Mouse (Mus musculus) neural tube, embryonic 11.5 days (tissue): ENCODE results near the gene Xirp1. TPM values are rescaled to one million over a fixed set of nuclear protein-coding genes. Genes with fewer than 3 reads are reported as not detected.
A peak's percentile ranks its signal among the peaks of the same experiment; 100 is the strongest.

ENCODE experiments used
- ATAC-seq: fragments of 200-750 bp; cut with Nextera tagmentation; 2 replicates; pipeline ENCODE4 v1.8.0; 2017; ENCODE audit warnings: moderate number of reproducible peaks, mild to moderate bottlenecking, moderate TSS enrichment, moderate library complexity; ENCODE audit not compliant: insufficient read depth, low FRiP score, low TSS enrichment
- DNase-seq: peaks from one replicate; pipeline ENCODE4 v3.0.0-alpha.2; 2015; ENCODE audit warnings: low spot score
- H3K27ac ChIP-seq: fragments of 300-500 bp; sonication (generic); 2 replicates; pipeline ENCODE4 v1.5.1; 2014; ENCODE audit warnings: low read depth, mild to moderate bottlenecking, low read length
- H3K27me3 ChIP-seq: fragments of 300-500 bp; sonication (generic); 2 replicates; pipeline ENCODE4 v1.6.1; 2014; ENCODE audit warnings: mild to moderate bottlenecking, low read length, mixed read lengths; ENCODE audit not compliant: control insufficient read depth, insufficient read depth
- H3K36me3 ChIP-seq: fragments of 300-500 bp; sonication (generic); 2 replicates; pipeline ENCODE4 v1.6.1; 2014; ENCODE audit warnings: mild to moderate bottlenecking, low read length, moderate library complexity, mixed read lengths; ENCODE audit not compliant: control insufficient read depth, insufficient read depth
- H3K4me1 ChIP-seq: fragments of 300-500 bp; sonication (generic); 2 replicates; pipeline ENCODE4 v1.6.1; 2014; ENCODE audit warnings: low read length, mixed read lengths; ENCODE audit not compliant: control insufficient read depth, insufficient read depth
- H3K4me2 ChIP-seq: fragments of 300-500 bp; sonication (generic); 2 replicates; pipeline ENCODE4 v1.6.1; 2014; ENCODE audit warnings: low read depth, mild to moderate bottlenecking, moderate library complexity
- H3K4me3 ChIP-seq: fragments of 300-500 bp; sonication (generic); 2 replicates; pipeline ENCODE4 v1.5.1; 2014; ENCODE audit warnings: low read depth, low read length
- H3K9ac ChIP-seq: fragments of 300-500 bp; sonication (generic); 2 replicates; pipeline ENCODE4 v1.6.1; 2014; ENCODE audit warnings: mild to moderate bottlenecking, low read length
- H3K9me3 ChIP-seq: fragments of 300-500 bp; sonication (generic); 2 replicates; pipeline ENCODE4 v1.6.1; 2016; ENCODE audit warnings: low read length; ENCODE audit not compliant: control insufficient read depth
- WGBS: fragments of 180-500 bp; shearing (Covaris S2); extraction: QIAGEN DNeasy Blood & Tissue Kit; methylation state at CpG from one replicate; pipeline ENCODE4 v1.1.7; 2014; 5-methylcytosine and 5-hydroxymethylcytosine counted together
- polyA plus RNA-seq: library from polyadenylated mRNA; unstranded; fragments of >200 nt; fragmentation: Nextera tagmentation; extraction: Ambion mirVana; gene quantifications from 2 replicates; pipeline ENCODE4 v1.2.1, GENCODE M21; 2014

Xirp1 gene
- polyA plus RNA-seq, 1 experiment from 2014 or later, result 0.33 TPM

GRCm38 (mm10) chr9:120001945-120002725 lies 21.3 kb downstream of the Xirp1 start:
- peak overlapping the region; percentile 35 for H3K4me3 ChIP-seq
- peak overlapping the region; percentile 54 for H3K4me2 ChIP-seq
- DNase-seq, result peak; percentile 77
- peak overlapping the region; percentile 41 for H3K9ac ChIP-seq
- 10% methylated on average over 31 of the region's 31 CpGs for WGBS
- ATAC-seq, result peak; percentile 75; the same call in 1 of the 2 replicates
- no peaks in the 10 kb centered on the region for H3K36me3 ChIP-seq
- no peaks in the 10 kb centered on the region for H3K4me1 ChIP-seq
- no peak overlapping the region for H3K27ac ChIP-seq
- H3K9me3 ChIP-seq, result no peaks in the 10 kb centered on the region
- H3K27me3 ChIP-seq, result no peaks in the 10 kb centered on the region

DNA sequence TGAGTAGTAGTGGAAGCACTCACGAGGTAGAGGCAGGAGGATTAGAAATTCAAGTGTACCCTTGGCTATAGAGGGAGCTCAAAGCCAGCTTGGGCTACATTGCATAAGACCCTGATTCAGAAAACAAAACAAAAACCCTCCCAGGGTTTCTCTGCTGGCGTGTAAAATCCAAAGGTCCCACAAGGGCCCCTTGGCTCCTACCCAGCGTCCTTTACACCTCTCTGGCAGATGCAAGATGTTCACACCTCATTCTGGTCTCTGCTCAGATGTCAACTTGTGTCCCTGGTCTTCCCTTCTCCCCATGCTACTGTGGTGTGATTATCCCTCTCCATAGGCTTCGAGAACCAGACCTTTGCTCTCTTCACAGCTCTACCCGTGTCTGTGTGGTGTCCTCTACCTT lies 22.6 kb downstream of the Xirp1 start:
- H3K27me3 ChIP-seq, result no peaks in the 10 kb centered on the region

DNA sequence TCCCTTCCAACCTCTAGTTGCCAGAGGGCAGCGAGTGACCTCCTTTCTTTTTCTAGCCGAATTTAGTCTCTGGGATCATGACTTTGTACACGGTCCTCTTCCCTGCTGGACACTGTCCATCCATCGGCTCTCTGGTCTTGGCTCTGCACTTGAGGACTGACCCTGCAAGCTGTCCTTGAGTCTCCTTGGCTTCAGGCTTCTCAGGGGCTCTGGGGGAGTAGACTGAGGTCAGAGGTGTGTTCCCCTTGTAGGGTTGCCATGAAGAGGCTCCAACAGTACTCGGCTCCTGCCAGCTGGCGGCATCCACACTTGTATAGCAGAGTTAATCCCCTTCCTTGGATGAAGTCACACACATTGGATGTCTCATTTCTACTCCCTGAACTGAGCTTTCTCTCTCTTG lies 23.8 kb downstream of the Xirp1 start:
- H3K4me1 ChIP-seq, result no peaks in the 10 kb centered on the region
- no peaks in the 10 kb centered on the region for H3K27me3 ChIP-seq
- H3K4me2 ChIP-seq, result no peak overlapping the region
- DNase-seq, result no peak
- no peak overlapping the region for H3K9ac ChIP-seq
- no peak overlapping the region for H3K4me3 ChIP-seq
- no peak for ATAC-seq
- no peaks in the 10 kb centered on the region for H3K9me3 ChIP-seq
- H3K36me3 ChIP-seq, result no peaks in the 10 kb centered on the region
- no peak overlapping the region for H3K27ac ChIP-seq
- 82% methylated on average over 6 of the region's 6 CpGs for WGBS

More for the DNA sequence above, 22.6 kb downstream of the Xirp1 start:
- H3K9ac ChIP-seq, result no peak overlapping the region
- WGBS, result 74% methylated on average over 5 of the region's 5 CpGs
- no peak overlapping the region for H3K4me3 ChIP-seq
- no peaks in the 10 kb centered on the region for H3K4me1 ChIP-seq
- H3K4me2 ChIP-seq, result no peak overlapping the region
- H3K9me3 ChIP-seq, result no peaks in the 10 kb centered on the region
- no peak for DNase-seq
- ATAC-seq, result no peak
- H3K27ac ChIP-seq, result no peak overlapping the region
- H3K36me3 ChIP-seq, result no peaks in the 10 kb centered on the region

DNA sequence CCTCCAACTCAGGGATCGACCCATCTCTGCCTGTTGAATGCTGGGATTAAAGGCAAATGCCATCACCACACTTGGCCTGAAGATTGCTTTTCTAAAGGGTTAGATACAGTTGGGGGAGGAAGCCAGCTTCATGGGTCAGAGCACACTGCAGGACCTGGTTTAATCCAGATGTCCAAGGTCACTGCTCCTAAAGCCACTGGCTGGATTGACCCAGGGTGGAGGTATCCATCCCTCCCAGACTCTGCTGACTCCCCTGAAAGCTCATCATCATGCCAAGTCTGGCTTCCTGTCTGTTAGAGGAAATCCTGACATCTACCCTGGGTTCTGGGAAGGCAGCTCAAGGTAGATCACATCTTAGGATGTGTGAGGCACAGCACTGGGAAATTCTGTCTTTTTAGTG lies 24.6 kb downstream of the Xirp1 start:
- no peak overlapping the region for H3K4me2 ChIP-seq
- H3K27ac ChIP-seq, result no peak overlapping the region
- no peaks in the 10 kb centered on the region for H3K9me3 ChIP-seq
- no peaks in the 10 kb centered on the region for H3K4me1 ChIP-seq
- H3K9ac ChIP-seq, result no peak overlapping the region
- DNase-seq (no peak), ATAC-seq (no peak)
- H3K27me3 ChIP-seq, result no peaks in the 10 kb centered on the region
- 79% methylated on average over 1 of the region's 1 CpGs for WGBS
- no peak overlapping the region for H3K4me3 ChIP-seq
- H3K36me3 ChIP-seq, result no peaks in the 10 kb centered on the region

- no peaks in the 10 kb centered on the region for H3K9me3 ChIP-seq
- H3K4me1 ChIP-seq, result no peaks in the 10 kb centered on the region
- no peaks in the 10 kb centered on the region for H3K36me3 ChIP-seq
- no peak overlapping the region for H3K9ac ChIP-seq
- no peak overlapping the region for H3K27ac ChIP-seq
- DNase-seq (no peak), ATAC-seq (no peak)
- no peaks in the 10 kb centered on the region for H3K27me3 ChIP-seq
- 84% methylated on average over 4 of the region's 4 CpGs for WGBS
- H3K4me2 ChIP-seq, result no peak overlapping the region
- H3K4me3 ChIP-seq, result no peak overlapping the region
These were observed 27.3 kb downstream of the Xirp1 start for GRCm38 (mm10) chr9:119996080-119996479.

GRCm38 (mm10) chr9:119994207-119994606 lies 29.2 kb downstream of the Xirp1 start:
- Histone ChIP-seq H3K4me1 (no peaks in the 10 kb centered on the region), H3K27me3 (no peaks in the 10 kb centered on the region), H3K9me3 (no peaks in the 10 kb centered on the region), H3K27ac (no peak overlapping the region), H3K4me2 (no peak overlapping the region), H3K36me3 (no peaks in the 10 kb centered on the region), H3K4me3 (no peak overlapping the region), H3K9ac (no peak overlapping the region)
- ATAC-seq (no peak), DNase-seq (no peak)
- WGBS, result 76% methylated on average over 7 of the region's 7 CpGs

DNA sequence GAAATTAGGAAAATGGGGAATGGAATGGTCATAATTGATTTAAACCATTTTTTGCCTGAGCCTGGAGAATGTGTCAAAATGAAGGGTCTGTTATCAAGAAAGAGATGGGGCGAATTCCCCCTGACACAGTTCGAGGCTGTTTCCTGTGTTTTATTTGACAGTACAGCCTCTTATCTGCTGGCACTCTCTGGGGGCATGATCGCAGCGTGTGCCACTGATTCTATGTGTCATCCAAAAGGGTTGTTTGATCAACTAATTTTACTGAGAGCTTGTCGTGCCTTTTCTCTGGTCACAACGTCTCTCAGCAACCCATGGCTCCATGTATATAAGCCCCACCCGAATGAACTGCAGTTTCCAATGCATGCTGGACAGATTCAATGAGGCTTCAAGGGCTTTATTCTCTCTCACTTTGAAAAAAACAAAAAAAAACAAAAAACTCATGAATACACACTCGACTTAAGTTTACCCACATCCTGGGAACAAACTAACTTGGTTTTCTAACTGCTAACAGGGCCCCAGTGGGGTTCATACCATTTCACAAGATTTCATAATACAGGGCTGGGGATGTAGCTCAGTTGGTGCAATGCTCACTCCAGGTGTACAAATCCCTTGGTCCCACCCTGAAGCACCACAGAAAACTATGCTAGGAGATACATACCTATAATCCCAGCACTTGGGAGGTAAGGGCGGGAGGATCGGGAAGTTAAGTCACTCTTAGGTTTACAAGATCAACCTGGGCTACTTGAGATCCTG lies 30.1 kb downstream of the Xirp1 start:
- H3K27me3 ChIP-seq, result no peaks in the 10 kb centered on the region
- H3K4me3 ChIP-seq, result no peak overlapping the region
- WGBS, result 84% methylated on average over 10 of the region's 10 CpGs
- H3K9me3 ChIP-seq, result no peaks in the 10 kb centered on the region
- H3K4me2 ChIP-seq, result no peak overlapping the region
- DNase-seq (no peak), ATAC-seq (no peak)
- no peaks in the 10 kb centered on the region for H3K36me3 ChIP-seq
- no peak overlapping the region for H3K9ac ChIP-seq
- H3K4me1 ChIP-seq, result no peaks in the 10 kb centered on the region
- H3K27ac ChIP-seq, result no peak overlapping the region

- H3K4me3 ChIP-seq, result no peak overlapping the region
- ATAC-seq (no peak), DNase-seq (no peak)
- no peaks in the 10 kb centered on the region for H3K4me1 ChIP-seq
- no peak overlapping the region for H3K27ac ChIP-seq
- WGBS, result 32% methylated on average over 5 of the region's 5 CpGs
- no peak overlapping the region for H3K9ac ChIP-seq
- no peaks in the 10 kb centered on the region for H3K27me3 ChIP-seq
- H3K4me2 ChIP-seq, result no peak overlapping the region
- H3K36me3 ChIP-seq, result no peaks in the 10 kb centered on the region
- H3K9me3 ChIP-seq, result no peaks in the 10 kb centered on the region
These were observed 32.1 kb downstream of the Xirp1 start for GRCm38 (mm10) chr9:119991310-119991709.

DNA sequence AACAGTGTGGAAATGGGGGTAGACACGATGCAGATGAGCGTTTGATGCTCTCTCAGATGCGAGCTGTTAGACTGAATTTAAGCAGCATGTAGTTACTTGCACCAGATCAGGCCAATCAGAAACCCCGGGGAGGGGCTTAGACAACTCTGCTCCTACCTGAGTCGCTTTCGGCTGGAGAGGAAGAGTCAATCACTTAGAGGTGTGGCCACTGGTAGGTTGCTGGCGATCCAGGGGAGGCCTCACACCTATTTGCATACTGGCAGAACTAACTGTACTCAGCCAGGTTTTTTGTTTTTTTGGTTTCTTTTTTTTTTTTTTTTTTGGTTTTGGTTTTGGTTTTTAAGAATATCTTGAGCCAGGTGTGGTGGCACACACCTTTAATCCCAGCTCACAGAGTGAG lies 35.1 kb downstream of the Xirp1 start:
- WGBS, result 38% methylated on average over 7 of the region's 7 CpGs
- Histone ChIP-seq H3K27me3 (no peaks in the 10 kb centered on the region), H3K27ac (no peak overlapping the region), H3K4me2 (no peak overlapping the region), H3K9me3 (no peaks in the 10 kb centered on the region), H3K4me1 (peaks cover 1% of the 10 kb centered on the region), H3K36me3 (no peaks in the 10 kb centered on the region), H3K9ac (no peak overlapping the region), H3K4me3 (no peak overlapping the region)
- DNase-seq (no peak), ATAC-seq (no peak)
